Mouse (Mus musculus) layer of hippocampus, adult 9-11 months (tissue): ENCODE data around the gene Rasgef1b.

Experiments
- DNase-seq: peaks from one replicate; pipeline ENCODE4 v3.0.0; 2022

Gene Rasgef1b

GRCm38 (mm10) chr5:99483162-99483561 lies 245.7 kb downstream of the Rasgef1b start:
- no peak for DNase-seq

GRCm38 (mm10) chr5:99482524-99482923 lies 246.3 kb downstream of the Rasgef1b start:
- DNase-seq = no peak

GRCm38 (mm10) chr5:99482016-99482415 lies 246.8 kb downstream of the Rasgef1b start:
- DNase-seq = no peak

- DNase-seq = no peak
These were observed 248.5 kb downstream of the Rasgef1b start for GRCm38 (mm10) chr5:99480078-99481031.

GRCm38 (mm10) chr5:99479263-99480077 lies 249.4 kb downstream of the Rasgef1b start:
- no peak for DNase-seq

- no peak for DNase-seq
These were observed 250.1 kb downstream of the Rasgef1b start for GRCm38 (mm10) chr5:99478716-99479115.

- DNase-seq = no peak
These were observed 251.4 kb downstream of the Rasgef1b start for GRCm38 (mm10) chr5:99477420-99477815.

- no peak for DNase-seq
These were observed 252.0 kb downstream of the Rasgef1b start for GRCm38 (mm10) chr5:99476640-99477419.

- DNase-seq = no peak
These were observed 256.1 kb downstream of the Rasgef1b start for GRCm38 (mm10) chr5:99472607-99473335.

- no peak for DNase-seq
These were observed 257.1 kb downstream of the Rasgef1b start for GRCm38 (mm10) chr5:99471790-99472189.

- no peak for DNase-seq
These were observed 258.3 kb downstream of the Rasgef1b start for GRCm38 (mm10) chr5:99470613-99471012.

GRCm38 (mm10) chr5:99459007-99459406 lies 269.9 kb downstream of the Rasgef1b start:
- DNase-seq = no peak

- DNase-seq = no peak
These were observed 271.6 kb downstream of the Rasgef1b start for GRCm38 (mm10) chr5:99457291-99457690.

GRCm38 (mm10) chr5:99451939-99452338 lies 276.9 kb downstream of the Rasgef1b start:
- DNase-seq = no peak

- no peak for DNase-seq
These were observed 277.4 kb downstream of the Rasgef1b start for GRCm38 (mm10) chr5:99451416-99451815.

- no peak for DNase-seq
These were observed 277.9 kb downstream of the Rasgef1b start for GRCm38 (mm10) chr5:99450994-99451393.

GRCm38 (mm10) chr5:99450463-99450862 lies 278.4 kb downstream of the Rasgef1b start:
- no peak for DNase-seq

- no peak for DNase-seq
These were observed 281.4 kb downstream of the Rasgef1b start for GRCm38 (mm10) chr5:99447481-99447880.

- no peak for DNase-seq
These were observed 283.6 kb downstream of the Rasgef1b start for GRCm38 (mm10) chr5:99445242-99445641.

GRCm38 (mm10) chr5:99444777-99445176 lies 284.1 kb downstream of the Rasgef1b start:
- DNase-seq = no peak

- DNase-seq = peak; percentile 43
These were observed 288.8 kb downstream of the Rasgef1b start for GRCm38 (mm10) chr5:99440109-99440508.

GRCm38 (mm10) chr5:99438526-99438925 lies 290.3 kb downstream of the Rasgef1b start:
- DNase-seq = no peak
